In the genomic region with DNA sequence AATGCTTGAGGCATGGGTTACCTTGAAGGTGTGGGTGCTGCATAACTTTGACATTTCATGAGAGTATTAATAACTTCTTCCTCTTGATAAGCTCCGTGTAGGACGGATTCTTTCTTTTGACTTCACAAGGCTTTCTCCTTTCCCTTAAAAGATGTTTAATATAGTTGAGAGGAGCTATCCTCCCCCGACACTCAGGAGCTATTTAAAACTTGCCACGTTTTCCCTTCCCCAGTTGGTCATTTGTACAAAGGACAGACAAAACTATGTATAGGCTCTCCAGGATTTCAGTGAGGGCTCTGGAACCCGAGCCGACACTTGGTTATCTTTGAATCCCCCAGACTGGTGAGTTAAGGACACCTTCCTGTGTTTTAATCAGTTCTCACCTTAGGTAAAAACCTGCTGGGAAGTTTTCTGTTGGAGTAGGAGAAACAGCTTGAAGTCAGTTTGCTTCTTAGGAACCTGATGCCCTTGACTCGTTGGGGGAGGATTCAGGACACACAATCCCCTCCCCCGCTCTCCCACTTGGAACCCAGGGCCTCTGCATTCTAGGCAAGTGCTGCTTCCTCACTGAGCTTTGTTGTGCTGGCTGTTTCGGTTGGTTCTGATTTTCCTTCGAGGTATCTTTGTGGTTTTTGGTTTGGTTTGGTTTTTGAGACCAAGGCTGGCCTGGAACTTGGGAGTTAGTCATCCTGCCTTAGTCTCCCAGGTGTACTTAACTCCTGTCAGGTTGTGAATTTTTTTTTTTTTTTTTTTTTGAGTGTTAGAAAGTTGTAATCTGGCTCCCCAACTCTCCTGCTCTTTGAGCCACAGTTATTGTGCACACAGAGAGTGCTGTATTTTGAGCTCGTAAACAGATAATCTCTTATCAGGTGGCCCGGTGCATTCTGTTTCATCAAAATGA, we compare ENCODE assay signal across 8 mouse cellular contexts. TPM values are rescaled to one million over a fixed set of nuclear protein-coding genes. Genes with fewer than 3 reads are reported as not detected.
DNase-seq lines count a peak whose midpoint lies in the region; ATAC-seq and TF ChIP-seq lines count a peak whose summit lies in the region.

No protein-coding gene starts in this region.

- H3K4me1 ChIP-seq in kidney, embryonic 16.5 days (ENCODE audit: insufficient read depth, low read length), result peaks cover 22% of the 10 kb centered on the region
- peaks cover 47% of the 10 kb centered on the region for H3K4me1 ChIP-seq in forebrain, embryonic 12.5 days
- peaks cover 8% of the 10 kb centered on the region; the same call in 1 of the 2 replicates for H3K4me1 ChIP-seq in limb, embryonic 11.5 days (ENCODE audit: control insufficient read depth, insufficient read depth, low read length)
- H3K4me1 ChIP-seq in stomach, postnatal 0 days (replicated peaks; ENCODE audit: control insufficient read depth, insufficient read depth), result no peaks in the 10 kb centered on the region; the same call in 1 of the 2 replicates

- H3K4me3 ChIP-seq in kidney, embryonic 16.5 days (ENCODE audit: low read length), result peak overlapping the region; percentile 9
- H3K4me3 ChIP-seq in forebrain, embryonic 12.5 days (replicated peaks), result peak overlapping the region; percentile 81
- H3K4me3 ChIP-seq in limb, embryonic 11.5 days (ENCODE audit: low read depth, low read length), result no peak overlapping the region
- no peak overlapping the region for H3K4me3 ChIP-seq in stomach, postnatal 0 days (ENCODE audit: low read depth, low read length)

- no peak for ATAC-seq in kidney, embryonic 16.5 days (ENCODE audit: low FRiP score, low TSS enrichment)
- ATAC-seq in forebrain, embryonic 12.5 days (ENCODE audit: low FRiP score), result no peak
- no peak for ATAC-seq in limb, embryonic 11.5 days (ENCODE audit: insufficient number of reproducible peaks, low FRiP score, low TSS enrichment, low read depth)
- ATAC-seq in stomach, postnatal 0 days (ENCODE audit: low FRiP score, low TSS enrichment), result no peak
- no peak for ATAC-seq in erythroblast, adult 5-6 weeks (replicated peaks; ENCODE audit: low FRiP score, poor library complexity, severe bottlenecking)

- no peak for TF ChIP-seq CTCF in stomach, postnatal 0 days (IDR thresholded peaks at IDR 0.05; ENCODE audit: low read depth)

- peak overlapping the region; percentile 35; the same call in 1 of the 2 replicates for H3K9ac ChIP-seq in kidney, embryonic 16.5 days (replicated peaks; ENCODE audit: low read length)
- H3K9ac ChIP-seq in forebrain, embryonic 12.5 days, result peak overlapping the region; percentile 33
- H3K9ac ChIP-seq in limb, embryonic 11.5 days (ENCODE audit: low read length), result no peak overlapping the region
- H3K9ac ChIP-seq in stomach, postnatal 0 days (ENCODE audit: low read length), result no peak overlapping the region

- H3K9me3 ChIP-seq in kidney, embryonic 16.5 days (ENCODE audit: low read length), result no peaks in the 10 kb centered on the region
- H3K9me3 ChIP-seq in forebrain, embryonic 12.5 days, result no peaks in the 10 kb centered on the region
- no peaks in the 10 kb centered on the region for H3K9me3 ChIP-seq in limb, embryonic 11.5 days (ENCODE audit: control insufficient read depth, low read length)
- H3K9me3 ChIP-seq in stomach, postnatal 0 days (ENCODE audit: control insufficient read depth, low read length), result no peaks in the 10 kb centered on the region

- WGBS in kidney, embryonic 16.5 days, result 29% methylated on average over 12 of the region's 12 CpGs
- 30% methylated on average over 12 of the region's 12 CpGs for WGBS in forebrain, embryonic 12.5 days
- WGBS in limb, embryonic 11.5 days, result 24% methylated on average over 12 of the region's 12 CpGs
- WGBS in stomach, postnatal 0 days, result 42% methylated on average over 12 of the region's 12 CpGs

- H3K36me3 ChIP-seq in kidney, embryonic 16.5 days (ENCODE audit: insufficient read depth, low read length), result no peaks in the 10 kb centered on the region
- peaks cover under 1% of the 10 kb centered on the region; the same call in 1 of the 2 replicates for H3K36me3 ChIP-seq in forebrain, embryonic 12.5 days (replicated peaks)
- no peaks in the 10 kb centered on the region for H3K36me3 ChIP-seq in limb, embryonic 11.5 days (ENCODE audit: control insufficient read depth, insufficient read depth, low read length)
- no peaks in the 10 kb centered on the region for H3K36me3 ChIP-seq in stomach, postnatal 0 days (ENCODE audit: control insufficient read depth, insufficient read depth, low read length)

- H3K27ac ChIP-seq in kidney, embryonic 16.5 days (ENCODE audit: low read length), result peak overlapping the region; percentile 14; the same call in 1 of the 2 replicates
- no peak overlapping the region for H3K27ac ChIP-seq in forebrain, embryonic 12.5 days
- H3K27ac ChIP-seq in limb, embryonic 11.5 days (replicated peaks; ENCODE audit: low read depth, low read length), result no peak overlapping the region
- no peak overlapping the region for H3K27ac ChIP-seq in stomach, postnatal 0 days (replicated peaks)

- no peak for TF ChIP-seq EP300 in stomach, postnatal 0 days (optimal IDR thresholded peaks at IDR 0.05)

- no peak for DNase-seq in kidney, adult 9 months
- peak; percentile 75 for DNase-seq in ZHBTc4 (ENCODE audit: low read depth, low spot score)
- peak; percentile 58 for DNase-seq in limb, embryonic 11.5 days (ENCODE audit: low spot score)
- DNase-seq in stomach, postnatal 0 days (ENCODE audit: low spot score), result no peak
- no peak for DNase-seq in urinary bladder, postnatal 36 days (ENCODE audit: low spot score in 2 of 2)

- peak overlapping the region; percentile 75 for H3K4me2 ChIP-seq in kidney, embryonic 16.5 days (replicated peaks; ENCODE audit: low read depth, low read length)
- peak overlapping the region; percentile 72 for H3K4me2 ChIP-seq in forebrain, embryonic 12.5 days
- peak overlapping the region; percentile 5; the same call in 1 of the 2 replicates for H3K4me2 ChIP-seq in limb, embryonic 11.5 days (ENCODE audit: low read depth, severe bottlenecking)
- H3K4me2 ChIP-seq in stomach, postnatal 0 days (replicated peaks; ENCODE audit: low read depth), result 0 out of 2 replicates have a peak overlapping the region, but pooled peaks have one; percentile 1

- no peaks in the 10 kb centered on the region for H3K27me3 ChIP-seq in kidney, embryonic 16.5 days (ENCODE audit: insufficient read depth, low read length)
- H3K27me3 ChIP-seq in forebrain, embryonic 12.5 days, result no peaks in the 10 kb centered on the region
- H3K27me3 ChIP-seq in limb, embryonic 11.5 days (ENCODE audit: control insufficient read depth, insufficient read depth, low read length), result no peaks in the 10 kb centered on the region
- H3K27me3 ChIP-seq in stomach, postnatal 0 days (ENCODE audit: control insufficient read depth, insufficient read depth, low read length), result no peaks in the 10 kb centered on the region

RNA-seq across cellular contexts. Expression of a gene that starts 2.3 kb away (rescaled TPM):
- polyA plus RNA-seq in kidney, embryonic 16.5 days (2015; fragmentation: Nextera tagmentation; extraction: Ambion mirVana), result 30.1 and 36.8 TPM in 2 replicates
- polyA plus RNA-seq in forebrain, embryonic 12.5 days (2016; fragmentation: Nextera tagmentation; extraction: Ambion mirVana), result 45.6 and 46.0 TPM in 2 replicates
- 41.6 and 42.4 TPM in 2 replicates for polyA plus RNA-seq in limb, embryonic 11.5 days (2014; fragmentation: Nextera tagmentation; extraction: Ambion mirVana)
- polyA plus RNA-seq in stomach, postnatal 0 days (2015; fragmentation: Nextera tagmentation; extraction: Ambion mirVana), result 6.6 and 8.1 TPM in 2 replicates
- total RNA-seq in erythroblast, adult 5-6 weeks (2015; ENCODE audit: low replicate concordance), result 2.5 and 6.3 TPM in 2 replicates
- 3.2 and 4.5 TPM in 2 replicates for total RNA-seq in erythroblast, adult 5-6 weeks (2017; ENCODE audit: low replicate concordance)

RNA-seq across cellular contexts. Expression of a gene that starts 22.7 kb away (rescaled TPM):
- 0.10 and 0.32 TPM in 2 replicates for polyA plus RNA-seq in kidney, embryonic 16.5 days (2015; fragmentation: Nextera tagmentation; extraction: Ambion mirVana)
- polyA plus RNA-seq in forebrain, embryonic 12.5 days (2016; fragmentation: Nextera tagmentation; extraction: Ambion mirVana), result not detected in 2 replicates
- polyA plus RNA-seq in limb, embryonic 11.5 days (2014; fragmentation: Nextera tagmentation; extraction: Ambion mirVana), result 0.07 TPM in 1 of 2 replicates, not detected in the other
- polyA plus RNA-seq in stomach, postnatal 0 days (2015; fragmentation: Nextera tagmentation; extraction: Ambion mirVana), result 0.19 and 0.21 TPM in 2 replicates
- total RNA-seq in erythroblast, adult 5-6 weeks (2015; ENCODE audit: low replicate concordance), result not detected in 2 replicates
- total RNA-seq in erythroblast, adult 5-6 weeks (2017; ENCODE audit: low replicate concordance), result not detected in 2 replicates

Comparison
In these comparisons a context has a peak if more than half of its experiments do, and no peak if none do; other contexts are left out.
1. H3K4me2 ChIP-seq: peak in every context shown above with its lines; median percentile 75 in kidney, embryonic 16.5 days; 72 in forebrain, embryonic 12.5 days; 5 in limb, embryonic 11.5 days; 1 in stomach, postnatal 0 days.
2. H3K4me3 ChIP-seq: peak in kidney, embryonic 16.5 days (single experiment) and forebrain, embryonic 12.5 days (single experiment); none in limb, embryonic 11.5 days (single experiment) and stomach, postnatal 0 days (single experiment).
3. H3K9ac ChIP-seq: peak in kidney, embryonic 16.5 days (single experiment) and forebrain, embryonic 12.5 days (single experiment); none in limb, embryonic 11.5 days (single experiment) and stomach, postnatal 0 days (single experiment).
4. DNase-seq: peak in ZHBTc4 (single experiment) and limb, embryonic 11.5 days (single experiment); none in kidney, adult 9 months (single experiment), stomach, postnatal 0 days (single experiment) and urinary bladder, postnatal 36 days (0 of 2).